9 mouse cellular contexts compared by ENCODE assay signal in genomic region chr6:134222248-134222929, GRCm38 (mm10).
A peak's percentile ranks its signal among the peaks of the same experiment; 100 is the strongest.
DNase-seq lines count a peak whose midpoint lies in the region; ATAC-seq and TF ChIP-seq lines count a peak whose summit lies in the region.
"Had no signal": no experiment of that assay in that cellular context is flagged by ENCODE, and none has a peak within 500 bp of the region (broad histone marks: within the 10 kb centered on the region; RNA-seq: fewer than 3 reads in every experiment).

No protein-coding gene starts in this region.

- peaks cover 22% of the 10 kb centered on the region; the same call in 1 of the 2 replicates for H3K36me3 ChIP-seq in heart, embryonic 12.5 days
- no peaks in the 10 kb centered on the region for H3K36me3 ChIP-seq in ES-Bruce4 (ENCODE audit: control insufficient read depth, insufficient read depth, low read length, poor library complexity, severe bottlenecking)
- H3K36me3 ChIP-seq in kidney, postnatal 0 days (ENCODE audit: insufficient read depth, low read length): no peaks in the 10 kb centered on the region

- no peak for TF ChIP-seq POLR2A in ES-Bruce4 (IDR thresholded peaks at IDR 0.05; ENCODE audit: insufficient read depth, low read length)

- 65% methylated on average over 8 of the region's 8 CpGs for WGBS in heart, embryonic 12.5 days
- 59% methylated on average over 8 of the region's 8 CpGs for WGBS in kidney, postnatal 0 days

- H3K9ac ChIP-seq in heart, embryonic 12.5 days: no peak overlapping the region
- no peak overlapping the region for H3K9ac ChIP-seq in ES-Bruce4 (ENCODE audit: low read depth, poor library complexity, severe bottlenecking)
- no peak overlapping the region for H3K9ac ChIP-seq in kidney, postnatal 0 days (ENCODE audit: low read depth, low read length)
- H3K9ac ChIP-seq: limb, embryonic 13.5 days had no signal

- H3K4me3 ChIP-seq in heart, embryonic 12.5 days: no peak overlapping the region
- no peak overlapping the region for H3K4me3 ChIP-seq in ES-Bruce4 (ENCODE audit: low read depth, low read length)
- no peak overlapping the region for H3K4me3 ChIP-seq in kidney, postnatal 0 days (replicated peaks; ENCODE audit: low read depth, low read length)
- H3K4me3 ChIP-seq in layer of hippocampus, adult 2 months: no peak overlapping the region
- H3K4me3 ChIP-seq: heart, adult 2 months; limb, embryonic 13.5 days had no signal

- no peak for ATAC-seq in heart, embryonic 12.5 days (ENCODE audit: insufficient number of reproducible peaks, low FRiP score)
- peak; percentile 65 for ATAC-seq in kidney, postnatal 0 days (replicated peaks; ENCODE audit: low FRiP score, low read depth)

- peaks cover 42% of the 10 kb centered on the region for H3K4me1 ChIP-seq in heart, embryonic 12.5 days (replicated peaks)
- peaks cover 3% of the 10 kb centered on the region for H3K4me1 ChIP-seq in ES-Bruce4 (ENCODE audit: control insufficient read depth, insufficient read depth, low read length)
- H3K4me1 ChIP-seq in kidney, postnatal 0 days (replicated peaks; ENCODE audit: insufficient read depth, low read length): peaks cover 16% of the 10 kb centered on the region

- H3K27me3 ChIP-seq in heart, embryonic 12.5 days (replicated peaks): no peaks in the 10 kb centered on the region
- H3K27me3 ChIP-seq in ES-Bruce4 (ENCODE audit: control insufficient read depth, insufficient read depth, low read length, poor library complexity, severe bottlenecking): no peaks in the 10 kb centered on the region
- H3K27me3 ChIP-seq in kidney, postnatal 0 days (ENCODE audit: insufficient read depth, low read length): no peaks in the 10 kb centered on the region
- H3K27me3 ChIP-seq: limb, embryonic 13.5 days had no signal

- DNase-seq in heart, adult 8-10 months (ENCODE audit: low spot score): no peak
- DNase-seq in ZHBTc4 (ENCODE audit: low read depth, low spot score): peak; percentile 77
- peak; percentile 53 for DNase-seq in kidney, postnatal 0 days (ENCODE audit: low spot score)
- no peak for DNase-seq in layer of hippocampus, adult 2 months (ENCODE audit: low spot score in 2 of 2)
- DNase-seq in cerebellum, adult 9-11 months: no peak
- DNase-seq: heart, adult 2 months had no signal

- 0 out of 2 replicates have a peak, but pooled peaks have one; percentile 51 for TF ChIP-seq EP300 in ES-Bruce4 (IDR thresholded peaks at IDR 0.05; ENCODE audit: insufficient read depth, low read depth, low read length)

- no peak for TF ChIP-seq CTCF in ES-Bruce4 (IDR thresholded peaks at IDR 0.05; ENCODE audit: low read depth, low read length)
- no peak for TF ChIP-seq CTCF in kidney, postnatal 0 days (IDR thresholded peaks at IDR 0.05; ENCODE audit: low read depth)
- no peak for TF ChIP-seq CTCF in layer of hippocampus, adult 2 months (conservative IDR thresholded peaks at IDR 0.05)

- H3K4me2 ChIP-seq in heart, embryonic 12.5 days: no peak overlapping the region
- no peak overlapping the region for H3K4me2 ChIP-seq in kidney, postnatal 0 days (ENCODE audit: low read length)
- H3K4me2 ChIP-seq: limb, embryonic 13.5 days had no signal

- no peaks in the 10 kb centered on the region for H3K9me3 ChIP-seq in heart, embryonic 12.5 days (replicated peaks)
- H3K9me3 ChIP-seq in ES-Bruce4 (replicated peaks; ENCODE audit: control insufficient read depth, insufficient read depth, low read length, poor library complexity, severe bottlenecking): no peaks in the 10 kb centered on the region
- no peaks in the 10 kb centered on the region for H3K9me3 ChIP-seq in kidney, postnatal 0 days (replicated peaks; ENCODE audit: low read length)
- H3K9me3 ChIP-seq: limb, embryonic 13.5 days had no signal

- peak overlapping the region; percentile 43 for H3K27ac ChIP-seq in heart, embryonic 12.5 days (ENCODE audit: poor library complexity, severe bottlenecking)
- H3K27ac ChIP-seq in ES-Bruce4 (ENCODE audit: insufficient read depth, low read length): peak overlapping the region; percentile 8; the same call in 1 of the 2 replicates
- peak overlapping the region; percentile 54; the same call in 1 of the 2 replicates for H3K27ac ChIP-seq in kidney, postnatal 0 days
- no peak overlapping the region for H3K27ac ChIP-seq in layer of hippocampus, adult 2 months
- H3K27ac ChIP-seq: heart, adult 2 months; limb, embryonic 13.5 days had no signal

Comparison
In these comparisons a context has a peak if more than half of its experiments do, and no peak if none do; other contexts are left out.
1. DNase-seq: peak in ZHBTc4 (single experiment) and kidney, postnatal 0 days (single experiment); none in heart, adult 8-10 months (single experiment), layer of hippocampus, adult 2 months (0 of 2) and cerebellum, adult 9-11 months (single experiment).